Mouse (Mus musculus) midbrain, embryonic 14.5 days (tissue): ENCODE measurements around the gene Kcnc2. TPM values are rescaled to one million over a fixed set of nuclear protein-coding genes. Genes with fewer than 3 reads are reported as not detected.

Experiments used
- ATAC-seq: fragments of 200-750 bp; cut with Nextera tagmentation; 2 replicates; pipeline ENCODE4 v1.8.0; 2017; ENCODE audit warnings: moderate number of reproducible peaks, moderate library complexity; ENCODE audit not compliant: low FRiP score, low TSS enrichment
- DNase-seq: peaks from one replicate; pipeline ENCODE4 v3.0.0-alpha.2; 2015
- H3K27ac ChIP-seq: fragments of 300-500 bp; sonication (generic); replicated peaks from 2 replicates; pipeline ENCODE4 v1.5.1; 2014; ENCODE audit warnings: mild to moderate bottlenecking, low read depth, low read length, moderate library complexity
- H3K27me3 ChIP-seq: fragments of 300-500 bp; sonication (generic); 2 replicates; pipeline ENCODE4 v1.6.1; 2014; ENCODE audit warnings: low read length, control low read depth, mixed read lengths; ENCODE audit not compliant: control insufficient read depth, insufficient read depth
- H3K36me3 ChIP-seq: fragments of 300-500 bp; sonication (generic); 2 replicates; pipeline ENCODE4 v1.6.1; 2014; ENCODE audit warnings: low read length, control low read depth; ENCODE audit not compliant: control insufficient read depth, insufficient read depth
- H3K4me1 ChIP-seq: fragments of 300-500 bp; sonication (generic); 2 replicates; pipeline ENCODE4 v1.6.1; 2014; ENCODE audit warnings: mild to moderate bottlenecking, antibody characterized with exemption, low read length, control low read depth; ENCODE audit not compliant: control insufficient read depth, insufficient read depth
- H3K4me2 ChIP-seq: fragments of 300-500 bp; sonication (generic); 2 replicates; pipeline ENCODE4 v1.6.1; 2014; ENCODE audit warnings: mild to moderate bottlenecking, low read length, moderate library complexity
- H3K4me3 ChIP-seq: fragments of 300-500 bp; sonication (generic); replicated peaks from 2 replicates; pipeline ENCODE4 v1.5.1; 2014; ENCODE audit warnings: low read depth, low read length
- H3K9ac ChIP-seq: fragments of 300-500 bp; sonication (generic); replicated peaks from 2 replicates; pipeline ENCODE4 v1.6.1; 2014; ENCODE audit warnings: mild to moderate bottlenecking, low read length, moderate library complexity
- H3K9me3 ChIP-seq: fragments of 300-500 bp; sonication (generic); 2 replicates; pipeline ENCODE4 v1.6.1; 2016; ENCODE audit warnings: low read length, control low read depth, mixed read lengths; ENCODE audit not compliant: control insufficient read depth
- WGBS: fragments of 180-500 bp; shearing (Covaris S2); extraction: QIAGEN DNeasy Blood & Tissue Kit; methylation state at CpG from one replicate; pipeline ENCODE4 v1.1.7; 2014; 5-methylcytosine and 5-hydroxymethylcytosine counted together
- polyA plus RNA-seq: library from polyadenylated mRNA; unstranded; fragments of >200 nt; fragmentation: Nextera tagmentation; extraction: Ambion mirVana; gene quantifications from 2 replicates; pipeline ENCODE4 v1.2.1, GENCODE M21; 2014

The Kcnc2 gene
- polyA plus RNA-seq, 1 experiment from 2014 or later = 6.3 TPM

DNA sequence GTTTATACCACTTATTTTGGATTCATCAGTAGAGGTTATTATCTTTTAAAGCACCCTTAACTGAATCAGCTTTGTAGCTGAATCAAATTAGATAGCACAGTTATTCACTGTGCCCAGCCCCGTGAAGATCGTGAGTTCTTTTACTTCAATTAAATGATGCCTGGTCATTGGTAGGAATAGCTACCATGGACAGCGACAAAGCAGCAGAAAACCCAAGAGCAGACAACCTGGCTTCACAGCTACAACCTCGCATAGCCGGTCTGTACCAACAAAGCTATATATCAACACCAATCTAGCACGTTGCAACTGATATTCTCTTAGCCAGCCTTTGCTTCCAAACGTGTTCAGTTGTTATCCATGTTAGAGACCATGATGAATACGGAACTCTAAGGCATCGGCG, 152.4 kb downstream of the Kcnc2 start:
- Histone ChIP-seq H3K4me2 (no peak overlapping the region), H3K4me1 (no peaks in the 10 kb centered on the region), H3K36me3 (no peaks in the 10 kb centered on the region), H3K4me3 (no peak overlapping the region), H3K9me3 (no peaks in the 10 kb centered on the region), H3K27me3 (no peaks in the 10 kb centered on the region), H3K27ac (no peak overlapping the region), H3K9ac (no peak overlapping the region)
- WGBS = 64% methylated on average over 10 of the region's 10 CpGs
- DNase-seq = no peak
- ATAC-seq = no peak

DNA sequence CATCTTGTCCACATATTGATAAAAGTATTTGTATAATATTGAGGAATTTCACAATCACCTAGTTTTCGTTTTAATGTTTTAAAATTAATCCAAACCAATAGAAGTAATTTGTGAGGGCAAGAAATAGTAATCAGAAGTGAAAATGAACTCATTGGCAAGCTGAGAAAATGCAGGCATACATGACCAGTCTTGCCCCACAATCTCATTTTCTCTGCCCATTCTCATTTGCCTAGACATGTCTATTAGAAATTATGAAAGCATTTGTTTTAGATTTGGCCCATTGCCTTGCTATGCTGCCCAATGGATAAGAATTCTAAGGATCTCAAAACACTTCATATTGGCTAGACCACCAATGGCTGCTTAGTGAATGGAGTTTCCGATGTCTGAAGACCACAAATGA, 166.0 kb downstream of the Kcnc2 start:
- ATAC-seq (no peak), DNase-seq (no peak)
- no peak overlapping the region for H3K4me2 ChIP-seq
- no peak overlapping the region for H3K27ac ChIP-seq
- no peaks in the 10 kb centered on the region for H3K36me3 ChIP-seq
- H3K4me3 ChIP-seq = no peak overlapping the region
- no peaks in the 10 kb centered on the region for H3K4me1 ChIP-seq
- 87% methylated on average over 2 of the region's 2 CpGs for WGBS
- no peaks in the 10 kb centered on the region for H3K27me3 ChIP-seq
- H3K9me3 ChIP-seq = no peaks in the 10 kb centered on the region
- H3K9ac ChIP-seq = no peak overlapping the region

DNA sequence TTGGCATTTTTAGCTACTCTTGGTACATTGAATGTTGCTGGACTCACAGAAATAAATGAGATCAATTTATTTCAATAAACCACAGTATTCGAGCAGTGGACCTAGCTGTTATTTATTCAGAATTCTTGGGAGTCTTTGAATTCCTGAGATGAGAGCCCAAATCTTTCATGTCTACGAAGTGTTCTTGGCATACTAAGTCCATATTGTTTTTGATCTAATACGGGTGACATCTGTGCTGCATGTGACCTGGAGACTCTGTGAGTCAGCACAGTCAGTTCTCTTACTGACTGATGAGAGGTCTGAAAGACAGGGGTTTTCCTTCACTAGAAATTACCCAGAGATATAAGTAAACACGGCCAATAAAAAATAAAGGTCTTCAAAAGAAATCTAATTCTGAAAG, 173.7 kb downstream of the Kcnc2 start:
- 66% methylated on average over 4 of the region's 4 CpGs for WGBS

DNA sequence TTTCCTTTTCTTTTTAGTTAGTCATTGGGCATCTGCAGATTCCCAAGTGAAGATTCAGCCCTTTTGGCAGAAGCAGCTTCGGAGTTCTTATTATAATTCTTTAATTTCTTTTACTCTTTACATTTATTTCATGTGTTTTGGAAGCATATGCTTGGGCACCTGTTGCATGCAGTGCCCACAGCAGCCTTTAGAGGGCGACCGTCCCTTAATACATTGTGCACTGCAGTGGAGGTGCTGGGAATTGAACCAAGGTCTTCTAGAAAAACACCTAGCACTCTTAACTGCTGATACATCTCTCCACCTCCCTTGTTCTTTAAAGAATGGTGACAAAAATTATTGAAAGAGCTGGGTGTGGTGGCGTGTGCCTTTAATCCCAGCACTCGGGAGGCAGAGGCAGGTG, 180.0 kb downstream of the Kcnc2 start:
- no peak for DNase-seq
- Histone ChIP-seq H3K4me1 (no peaks in the 10 kb centered on the region), H3K27ac (no peak overlapping the region), H3K4me2 (no peak overlapping the region), H3K9me3 (0 out of 2 replicates have a peak, but pooled peaks cover 2% of the 10 kb centered on the region), H3K36me3 (no peaks in the 10 kb centered on the region), H3K9ac (no peak overlapping the region), H3K4me3 (no peak overlapping the region), H3K27me3 (no peaks in the 10 kb centered on the region)
- ATAC-seq = no peak
- WGBS = 87% methylated on average over 5 of the region's 5 CpGs

More for the DNA sequence above, 173.7 kb downstream of the Kcnc2 start:
- Histone ChIP-seq H3K9ac (no peak overlapping the region), H3K9me3 (no peaks in the 10 kb centered on the region), H3K36me3 (no peaks in the 10 kb centered on the region), H3K4me2 (no peak overlapping the region), H3K27me3 (no peaks in the 10 kb centered on the region), H3K4me1 (no peaks in the 10 kb centered on the region), H3K27ac (no peak overlapping the region), H3K4me3 (no peak overlapping the region)
- DNase-seq (no peak), ATAC-seq (no peak)

DNA sequence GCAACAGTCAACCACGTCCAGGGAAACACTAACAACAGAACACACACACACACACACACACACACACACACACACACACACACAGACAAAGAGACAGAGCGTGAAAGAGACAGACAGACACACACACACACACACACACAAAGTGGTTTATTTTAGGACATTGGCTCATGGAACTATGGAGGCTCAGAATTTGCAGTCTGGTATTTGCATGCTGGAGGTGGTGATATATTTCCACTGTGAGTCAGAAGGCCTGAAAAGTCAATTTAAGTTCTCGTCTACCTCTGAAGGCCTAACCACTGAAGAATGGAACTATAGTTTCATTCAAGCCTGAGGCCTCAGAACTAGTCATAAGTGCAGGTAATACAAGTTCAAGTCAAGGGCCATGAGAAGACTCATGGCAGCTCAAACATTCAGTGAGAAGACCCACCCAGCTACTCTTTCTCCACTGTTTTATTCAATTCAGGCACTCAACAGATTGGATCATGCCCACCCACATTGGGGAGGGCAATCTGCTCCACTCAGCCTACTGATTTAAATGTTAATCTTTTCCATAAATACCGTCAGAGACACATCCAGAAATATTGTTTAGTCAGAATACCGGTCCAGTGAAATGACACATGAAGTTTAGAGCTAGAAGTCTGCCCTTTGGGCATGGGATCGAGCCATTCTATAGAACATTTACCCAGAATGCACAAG, 197.9 kb downstream of the Kcnc2 start:
- 84% methylated on average over 6 of the region's 6 CpGs for WGBS
- Histone ChIP-seq H3K4me2 (no peak overlapping the region), H3K27me3 (no peaks in the 10 kb centered on the region), H3K4me3 (no peak overlapping the region), H3K27ac (no peak overlapping the region), H3K9ac (no peak overlapping the region), H3K36me3 (no peaks in the 10 kb centered on the region), H3K4me1 (no peaks in the 10 kb centered on the region), H3K9me3 (no peaks in the 10 kb centered on the region)
- ATAC-seq (no peak), DNase-seq (no peak)

DNA sequence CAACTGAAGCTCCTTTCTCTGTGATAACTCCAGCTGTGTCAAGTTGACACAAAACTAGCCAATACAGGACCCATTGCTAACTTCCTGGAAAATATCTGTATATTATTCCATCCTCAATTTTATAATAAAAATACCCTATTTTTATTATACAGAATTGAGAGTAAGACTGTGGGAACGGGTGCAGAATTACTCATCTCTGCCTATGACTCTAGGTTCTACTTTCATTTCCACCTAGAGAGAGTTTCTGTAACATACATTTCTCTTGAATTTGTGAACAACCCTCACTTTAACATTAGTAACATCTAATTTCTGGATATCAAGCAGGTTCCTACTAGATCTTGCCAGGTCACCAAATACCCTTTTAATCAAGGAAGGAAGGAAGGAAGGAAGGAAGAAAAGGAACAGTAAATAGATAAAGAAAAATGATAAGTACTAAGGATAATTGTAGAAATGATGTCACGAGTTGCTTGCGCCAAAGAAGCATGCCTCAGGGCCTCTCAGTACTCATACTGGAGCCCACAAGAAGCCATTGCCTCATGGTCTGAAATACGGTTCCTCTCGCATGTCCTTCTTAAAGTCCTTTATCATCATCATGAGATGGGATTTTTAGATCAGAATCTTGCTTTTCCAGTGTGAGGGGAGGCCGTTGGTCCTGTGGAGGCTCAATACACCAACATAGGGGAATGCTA, 203.3 kb downstream of the Kcnc2 start:
- DNase-seq (no peak), ATAC-seq (no peak)
- Histone ChIP-seq H3K27ac (no peak overlapping the region), H3K4me3 (no peak overlapping the region), H3K9ac (no peak overlapping the region), H3K36me3 (no peaks in the 10 kb centered on the region), H3K27me3 (no peaks in the 10 kb centered on the region), H3K4me1 (no peaks in the 10 kb centered on the region), H3K9me3 (no peaks in the 10 kb centered on the region), H3K4me2 (no peak overlapping the region)
- 92% methylated on average over 6 of the region's 6 CpGs for WGBS

DNA sequence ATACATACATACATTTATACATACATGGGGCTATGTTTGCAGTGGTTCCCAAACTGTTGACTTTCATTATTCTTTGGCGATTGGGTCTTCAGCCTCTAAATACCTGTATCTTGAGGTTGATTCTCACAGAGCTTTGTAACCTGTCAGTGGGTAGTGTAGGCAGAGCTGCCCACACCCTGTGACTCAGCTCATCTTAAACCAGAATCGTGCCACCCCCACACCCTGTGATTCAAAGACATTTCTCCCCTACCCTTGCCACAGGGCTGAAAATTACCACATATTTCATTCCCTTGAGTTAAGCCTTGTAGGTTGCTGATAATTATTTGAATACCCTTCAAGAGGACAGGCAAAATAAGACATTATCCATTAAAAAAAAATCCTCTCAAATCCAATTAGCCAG, 210.5 kb downstream of the Kcnc2 start:
- no peaks in the 10 kb centered on the region for H3K27me3 ChIP-seq
- WGBS = 86% methylated on average over 2 of the region's 2 CpGs
- H3K9ac ChIP-seq = no peak overlapping the region
- no peak overlapping the region for H3K27ac ChIP-seq
- no peak for DNase-seq
- H3K36me3 ChIP-seq = no peaks in the 10 kb centered on the region
- no peaks in the 10 kb centered on the region for H3K9me3 ChIP-seq
- H3K4me2 ChIP-seq = no peak overlapping the region
- no peaks in the 10 kb centered on the region for H3K4me1 ChIP-seq
- H3K4me3 ChIP-seq = no peak overlapping the region
- no peak for ATAC-seq

DNA sequence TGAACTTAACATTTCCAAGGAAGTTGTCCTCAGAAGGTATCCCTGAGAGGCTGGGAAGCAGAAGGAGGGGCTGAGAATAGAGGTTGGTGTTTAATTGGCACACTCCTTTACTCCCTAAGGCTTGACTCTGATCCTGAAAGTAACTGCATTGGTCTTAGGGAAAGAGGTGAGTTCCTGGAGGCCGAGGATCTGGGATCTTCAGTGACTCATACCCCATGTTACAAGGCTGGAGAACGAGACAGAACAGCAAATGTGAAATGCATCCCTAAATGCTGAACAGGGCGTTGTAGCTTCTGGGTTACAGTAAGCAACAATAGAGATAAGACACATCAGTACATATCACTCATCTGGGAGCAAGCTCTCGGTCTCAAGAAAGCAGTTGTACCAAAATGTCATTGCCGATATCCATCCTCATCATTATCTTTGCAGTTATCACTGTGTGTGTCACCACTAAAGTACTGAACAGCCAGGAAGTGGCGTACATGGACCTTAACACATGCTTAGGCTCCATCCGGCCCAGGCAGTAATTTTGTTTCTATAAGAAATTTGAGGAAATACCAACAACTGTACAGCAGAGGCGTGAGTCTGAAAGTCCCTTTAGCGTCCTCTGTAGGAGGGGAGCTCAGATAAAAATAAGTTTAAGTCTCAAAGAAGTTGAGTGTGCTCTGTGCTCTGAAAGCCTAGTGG, 211.1 kb downstream of the Kcnc2 start:
- no peak overlapping the region for H3K27ac ChIP-seq
- no peak overlapping the region for H3K9ac ChIP-seq
- H3K4me2 ChIP-seq = no peak overlapping the region
- ATAC-seq = no peak
- H3K27me3 ChIP-seq = no peaks in the 10 kb centered on the region
- peak; percentile 3 for DNase-seq
- H3K4me1 ChIP-seq = no peaks in the 10 kb centered on the region
- no peaks in the 10 kb centered on the region for H3K9me3 ChIP-seq
- no peaks in the 10 kb centered on the region for H3K36me3 ChIP-seq
- WGBS = 88% methylated on average over 9 of the region's 9 CpGs
- no peak overlapping the region for H3K4me3 ChIP-seq
